Mouse (Mus musculus) liver, adult 2 months (tissue): Measurements from ENCODE around the gene Glrx5.

Experiments
- CTCF ChIP-seq: fragments of 200-500 bp; IDR thresholded peaks from 2 replicates; pipeline ENCODE4 v1.5.1; 2011; ENCODE audit warnings: low read depth, low read length, control low read depth
- POLR2A ChIP-seq: fragments of 200-500 bp; IDR thresholded peaks from 2 replicates; pipeline ENCODE4 v1.6.1; 2011; ENCODE audit warnings: low read length, control low read depth; ENCODE audit not compliant: insufficient read depth; ENCODE audit errors: extremely low read depth

- TF ChIP-seq CTCF (no peak), POLR2A (no peak)
These were observed 44.7 kb downstream of the Glrx5 start for GRCm38 (mm10) chr12:105077232-105077631.
